Mouse (Mus musculus) midbrain, embryonic 14.5 days (tissue): Measurements from ENCODE around the gene Atg10. TPM values are rescaled to one million over a fixed set of nuclear protein-coding genes. Genes with fewer than 3 reads are reported as not detected.

Experiments
- ATAC-seq: fragments of 200-750 bp; cut with Nextera tagmentation; 2 replicates; pipeline ENCODE4 v1.8.0; 2017; ENCODE audit warnings: moderate number of reproducible peaks, moderate library complexity; ENCODE audit not compliant: low FRiP score, low TSS enrichment
- DNase-seq: peaks from one replicate; pipeline ENCODE4 v3.0.0-alpha.2; 2015
- H3K27ac ChIP-seq: fragments of 300-500 bp; sonication (generic); replicated peaks from 2 replicates; pipeline ENCODE4 v1.5.1; 2014; ENCODE audit warnings: mild to moderate bottlenecking, low read depth, low read length, moderate library complexity
- H3K27me3 ChIP-seq: fragments of 300-500 bp; sonication (generic); 2 replicates; pipeline ENCODE4 v1.6.1; 2014; ENCODE audit warnings: low read length, control low read depth, mixed read lengths; ENCODE audit not compliant: control insufficient read depth, insufficient read depth
- H3K36me3 ChIP-seq: fragments of 300-500 bp; sonication (generic); 2 replicates; pipeline ENCODE4 v1.6.1; 2014; ENCODE audit warnings: low read length, control low read depth; ENCODE audit not compliant: control insufficient read depth, insufficient read depth
- H3K4me1 ChIP-seq: fragments of 300-500 bp; sonication (generic); 2 replicates; pipeline ENCODE4 v1.6.1; 2014; ENCODE audit warnings: mild to moderate bottlenecking, antibody characterized with exemption, low read length, control low read depth; ENCODE audit not compliant: control insufficient read depth, insufficient read depth
- H3K4me2 ChIP-seq: fragments of 300-500 bp; sonication (generic); 2 replicates; pipeline ENCODE4 v1.6.1; 2014; ENCODE audit warnings: mild to moderate bottlenecking, low read length, moderate library complexity
- H3K4me3 ChIP-seq: fragments of 300-500 bp; sonication (generic); replicated peaks from 2 replicates; pipeline ENCODE4 v1.5.1; 2014; ENCODE audit warnings: low read depth, low read length
- H3K9ac ChIP-seq: fragments of 300-500 bp; sonication (generic); replicated peaks from 2 replicates; pipeline ENCODE4 v1.6.1; 2014; ENCODE audit warnings: mild to moderate bottlenecking, low read length, moderate library complexity
- H3K9me3 ChIP-seq: fragments of 300-500 bp; sonication (generic); 2 replicates; pipeline ENCODE4 v1.6.1; 2016; ENCODE audit warnings: low read length, control low read depth, mixed read lengths; ENCODE audit not compliant: control insufficient read depth
- WGBS: fragments of 180-500 bp; shearing (Covaris S2); extraction: QIAGEN DNeasy Blood & Tissue Kit; methylation state at CpG from one replicate; pipeline ENCODE4 v1.1.7; 2014; 5-methylcytosine and 5-hydroxymethylcytosine counted together
- polyA plus RNA-seq: library from polyadenylated mRNA; unstranded; fragments of >200 nt; fragmentation: Nextera tagmentation; extraction: Ambion mirVana; gene quantifications from 2 replicates; pipeline ENCODE4 v1.2.1, GENCODE M21; 2014

Gene Atg10
- polyA plus RNA-seq, 1 experiment from 2014 or later = 14.5 TPM

DNA sequence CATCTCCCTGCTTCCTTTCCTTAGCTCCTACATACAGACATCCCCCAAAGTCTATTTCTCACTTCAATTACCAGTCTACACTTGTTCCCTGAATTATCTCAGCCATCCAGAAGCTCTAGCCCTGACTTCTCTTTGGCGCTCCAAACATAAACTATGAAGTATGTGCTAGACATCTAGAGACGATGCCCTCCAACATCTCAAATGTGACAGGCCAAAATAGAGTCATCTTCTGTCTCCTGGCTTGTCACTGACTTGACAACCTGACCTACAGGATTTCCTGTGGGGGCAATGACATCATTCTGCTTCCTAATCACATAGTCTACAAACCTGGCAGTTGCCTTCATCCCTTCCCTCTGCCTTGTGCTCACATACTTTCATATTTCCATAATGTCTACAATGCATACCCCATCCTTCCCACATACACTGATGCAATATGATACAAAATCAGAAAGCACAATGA, 132.0 kb downstream of the Atg10 start:
- ATAC-seq (no peak), DNase-seq (no peak)
- WGBS = 92% methylated on average over 2 of the region's 2 CpGs

GRCm38 (mm10) chr13:91090861-91091730, 132.7 kb downstream of the Atg10 start:
- H3K4me3 ChIP-seq = no peak overlapping the region
- no peak overlapping the region for H3K9ac ChIP-seq
- H3K27ac ChIP-seq = no peak overlapping the region
- peaks cover 8% of the 10 kb centered on the region; the same call in 1 of the 2 replicates for H3K4me1 ChIP-seq
- DNase-seq (no peak), ATAC-seq (no peak)
- H3K36me3 ChIP-seq = no peaks in the 10 kb centered on the region
- 76% methylated on average over 4 of the region's 4 CpGs for WGBS
- H3K9me3 ChIP-seq = no peaks in the 10 kb centered on the region
- H3K4me2 ChIP-seq = no peak overlapping the region
- H3K27me3 ChIP-seq = no peaks in the 10 kb centered on the region

More for the DNA sequence above, 132.0 kb downstream of the Atg10 start:
- Histone ChIP-seq H3K9ac (no peak overlapping the region), H3K27me3 (no peaks in the 10 kb centered on the region), H3K4me3 (no peak overlapping the region), H3K4me1 (peaks cover 8% of the 10 kb centered on the region; the same call in 1 of the 2 replicates), H3K36me3 (no peaks in the 10 kb centered on the region), H3K4me2 (no peak overlapping the region), H3K9me3 (no peaks in the 10 kb centered on the region), H3K27ac (no peak overlapping the region)

- Histone ChIP-seq H3K4me3 (no peak overlapping the region), H3K36me3 (no peaks in the 10 kb centered on the region), H3K27ac (no peak overlapping the region), H3K27me3 (no peaks in the 10 kb centered on the region), H3K4me1 (no peaks in the 10 kb centered on the region), H3K9ac (no peak overlapping the region), H3K9me3 (no peaks in the 10 kb centered on the region), H3K4me2 (no peak overlapping the region)
- DNase-seq = no peak
- WGBS = 91% methylated on average over 12 of the region's 12 CpGs
- no peak for ATAC-seq
These were observed 137.3 kb downstream of the Atg10 start for GRCm38 (mm10) chr13:91086361-91086900.

GRCm38 (mm10) chr13:91072351-91072750, 151.4 kb downstream of the Atg10 start:
- H3K36me3 ChIP-seq = no peaks in the 10 kb centered on the region
- no peak overlapping the region for H3K4me2 ChIP-seq
- no peaks in the 10 kb centered on the region for H3K9me3 ChIP-seq
- H3K27me3 ChIP-seq = no peaks in the 10 kb centered on the region
- no peak overlapping the region for H3K4me3 ChIP-seq
- 98% methylated on average over 2 of the region's 2 CpGs for WGBS
- H3K27ac ChIP-seq = no peak overlapping the region
- no peaks in the 10 kb centered on the region for H3K4me1 ChIP-seq
- ATAC-seq = no peak
- H3K9ac ChIP-seq = no peak overlapping the region
- no peak for DNase-seq

GRCm38 (mm10) chr13:91060871-91061270, 162.9 kb downstream of the Atg10 start:
- no peaks in the 10 kb centered on the region for H3K9me3 ChIP-seq
- no peaks in the 10 kb centered on the region for H3K27me3 ChIP-seq
- ATAC-seq = no peak
- no peaks in the 10 kb centered on the region for H3K4me1 ChIP-seq
- no peak overlapping the region for H3K4me2 ChIP-seq
- DNase-seq = no peak
- H3K4me3 ChIP-seq = no peak overlapping the region
- H3K27ac ChIP-seq = no peak overlapping the region
- 94% methylated on average over 5 of the region's 5 CpGs for WGBS
- H3K36me3 ChIP-seq = no peaks in the 10 kb centered on the region
- no peak overlapping the region for H3K9ac ChIP-seq

- Histone ChIP-seq H3K9ac (no peak overlapping the region), H3K27me3 (no peaks in the 10 kb centered on the region), H3K36me3 (no peaks in the 10 kb centered on the region), H3K4me1 (no peaks in the 10 kb centered on the region), H3K9me3 (peaks cover 6% of the 10 kb centered on the region; the same call in 1 of the 2 replicates), H3K4me2 (no peak overlapping the region), H3K27ac (no peak overlapping the region), H3K4me3 (no peak overlapping the region)
- no peak for DNase-seq
- 91% methylated on average over 4 of the region's 4 CpGs for WGBS
- ATAC-seq = no peak
These were observed 175.6 kb downstream of the Atg10 start for GRCm38 (mm10) chr13:91048171-91048570.

DNA sequence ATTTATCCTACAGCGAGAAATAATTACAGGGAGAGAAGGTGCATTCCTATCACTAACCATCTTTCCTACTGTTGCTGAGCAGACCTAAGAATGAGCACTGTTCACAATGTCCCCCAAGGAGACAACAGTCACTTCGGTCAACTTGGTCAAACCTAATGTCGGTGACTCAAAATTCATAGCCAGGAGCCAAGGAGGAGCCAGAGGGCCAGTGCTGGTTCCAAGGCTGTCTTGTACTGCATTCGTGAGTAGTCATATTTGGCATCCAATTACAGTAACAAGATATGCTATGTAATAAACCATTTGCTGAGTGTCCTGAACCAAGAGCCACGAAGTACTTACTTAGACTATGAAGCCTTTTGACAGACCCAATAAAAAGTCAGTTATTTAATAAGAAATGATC, 176.9 kb downstream of the Atg10 start:
- DNase-seq (no peak), ATAC-seq (no peak)
- Histone ChIP-seq H3K9ac (no peak overlapping the region), H3K36me3 (no peaks in the 10 kb centered on the region), H3K4me2 (no peak overlapping the region), H3K27me3 (no peaks in the 10 kb centered on the region), H3K4me3 (no peak overlapping the region), H3K27ac (no peak overlapping the region), H3K9me3 (peaks cover 4% of the 10 kb centered on the region; the same call in 1 of the 2 replicates), H3K4me1 (no peaks in the 10 kb centered on the region)
- 90% methylated on average over 5 of the region's 5 CpGs for WGBS

- H3K27ac ChIP-seq = no peak overlapping the region
- H3K9ac ChIP-seq = no peak overlapping the region
- no peaks in the 10 kb centered on the region for H3K9me3 ChIP-seq
- H3K4me3 ChIP-seq = no peak overlapping the region
- ATAC-seq (no peak), DNase-seq (no peak)
- H3K4me1 ChIP-seq = no peaks in the 10 kb centered on the region
- WGBS = 79% methylated on average over 1 of the region's 1 CpGs
- no peak overlapping the region for H3K4me2 ChIP-seq
- H3K27me3 ChIP-seq = no peaks in the 10 kb centered on the region
- H3K36me3 ChIP-seq = no peaks in the 10 kb centered on the region
These were observed 182.5 kb downstream of the Atg10 start for GRCm38 (mm10) chr13:91041236-91041635.

DNA sequence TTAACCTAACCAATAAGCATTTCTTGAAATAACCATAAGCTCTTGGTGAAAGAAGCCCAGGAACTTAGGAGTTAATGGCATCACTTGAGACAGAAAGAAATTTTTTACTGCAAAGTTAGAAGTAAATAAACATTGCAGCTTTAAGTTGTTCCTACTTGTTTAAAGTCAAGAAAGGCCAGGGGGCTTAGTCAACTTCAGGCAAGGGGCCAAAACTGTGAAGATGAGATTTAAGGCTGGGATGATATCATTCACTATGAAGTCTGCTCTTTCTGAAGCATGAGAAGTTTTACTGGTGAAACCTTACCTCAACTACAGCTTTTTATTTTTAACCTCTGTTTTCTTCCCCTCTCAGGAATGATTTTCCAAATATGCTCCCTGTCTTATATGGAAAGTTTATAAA, 183.3 kb downstream of the Atg10 start:
- no peak overlapping the region for H3K9ac ChIP-seq
- DNase-seq = no peak
- no peak overlapping the region for H3K27ac ChIP-seq
- H3K36me3 ChIP-seq = no peaks in the 10 kb centered on the region
- H3K27me3 ChIP-seq = no peaks in the 10 kb centered on the region
- H3K4me1 ChIP-seq = no peaks in the 10 kb centered on the region
- H3K9me3 ChIP-seq = no peaks in the 10 kb centered on the region
- H3K4me3 ChIP-seq = no peak overlapping the region
- H3K4me2 ChIP-seq = no peak overlapping the region
- no peak for ATAC-seq
